Mouse (Mus musculus): ENCODE measurements around the gene Cox4i2. TPM values are rescaled to one million over a fixed set of nuclear protein-coding genes. Genes with fewer than 3 reads are reported as not detected.

Gene Cox4i2
- polyA plus RNA-seq (2017; shearing (Covaris generic)), result 0.54 TPM

DNA sequence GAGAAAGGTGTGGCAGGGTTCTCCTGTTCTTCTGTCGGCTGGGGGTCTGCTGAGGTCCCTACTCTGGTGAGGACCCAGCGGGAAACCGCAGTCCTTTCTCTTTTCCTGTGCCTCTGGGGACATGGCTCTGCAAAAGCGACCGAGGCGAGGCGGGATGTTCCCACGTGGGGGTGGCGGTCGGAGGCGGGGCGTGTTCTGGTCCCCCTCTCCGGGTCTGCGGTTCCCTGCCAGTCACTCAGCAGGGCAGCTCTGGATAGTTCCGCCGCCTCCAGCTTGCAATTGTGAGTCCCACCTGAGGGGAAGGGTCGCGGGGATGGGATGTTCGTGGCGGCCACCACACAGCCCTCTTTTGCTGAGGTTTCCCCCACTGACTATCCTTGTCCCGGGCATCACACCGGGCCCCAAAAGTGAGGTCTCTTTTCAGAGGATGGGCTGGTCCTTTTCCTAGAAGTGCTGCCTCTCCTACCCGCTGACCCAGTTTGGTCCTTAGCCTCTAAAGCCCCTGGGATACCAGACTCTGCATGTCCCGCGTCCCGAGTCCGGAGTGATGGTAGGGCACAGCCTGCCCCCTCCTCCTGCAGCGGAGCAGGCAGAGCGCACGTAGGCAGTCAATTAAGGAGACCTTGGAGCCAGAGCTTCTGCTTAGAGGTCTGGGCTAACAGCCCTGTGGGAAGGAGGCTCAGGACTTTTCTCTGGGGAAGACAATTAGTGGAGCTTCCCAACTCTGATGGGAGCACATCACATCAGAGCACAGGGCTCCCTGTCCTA is at the start of gene Cox4i2:
TSS of gene Cox4i2 (plus strand) at position 230 of the 768 bp plus-strand sequence.

DNA sequence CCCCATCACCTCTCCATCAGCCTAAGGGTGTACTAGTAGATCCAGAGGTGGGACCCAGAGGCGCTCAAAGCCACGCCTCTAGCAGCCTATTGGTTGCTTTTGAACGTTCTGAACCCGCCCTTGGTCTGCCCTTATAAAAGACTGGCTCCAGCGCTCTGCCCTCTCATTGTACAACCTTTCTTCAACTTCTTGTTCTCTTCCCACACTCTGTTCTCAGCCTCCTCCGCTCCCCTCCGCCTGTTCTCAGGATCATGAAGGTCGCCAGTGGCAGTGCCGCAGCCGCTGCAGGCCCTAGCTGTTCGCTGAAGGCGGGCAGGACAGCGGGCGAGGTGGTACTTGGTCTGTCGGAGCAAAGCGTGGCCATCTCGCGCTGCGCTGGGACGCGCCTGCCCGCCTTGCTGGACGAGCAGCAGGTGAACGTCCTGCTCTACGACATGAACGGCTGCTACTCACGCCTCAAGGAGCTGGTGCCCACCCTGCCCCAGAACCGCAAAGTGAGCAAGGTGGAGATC is 17.8 kb upstream of the Cox4i2 start, which contains the start of gene Id1:
TSS of gene Id1 (plus strand) at position 162 of the 512 bp plus-strand sequence.

Other genes starting within 250 kb of the Cox4i2 start
- not detected for gene Defb26, start 242.5 kb upstream of the Cox4i2 start, polyA plus RNA-seq (2017; shearing (Covaris generic))
- gene Defb28, start 235.9 kb upstream of the Cox4i2 start, polyA plus RNA-seq (2017; shearing (Covaris generic)), result not detected
- not detected for gene Defb29, start 214.1 kb upstream of the Cox4i2 start, polyA plus RNA-seq (2017; shearing (Covaris generic))
- not detected for gene Gm17416, start 184.8 kb upstream of the Cox4i2 start, polyA plus RNA-seq (2017; shearing (Covaris generic))
- gene Defb21, start 181.4 kb upstream of the Cox4i2 start, polyA plus RNA-seq (2017; shearing (Covaris generic)), result not detected
- gene Defb19, start 173.9 kb upstream of the Cox4i2 start, polyA plus RNA-seq (2017; shearing (Covaris generic)), result 1.1 TPM
- gene Defb45, start 154.8 kb upstream of the Cox4i2 start, polyA plus RNA-seq (2017; shearing (Covaris generic)), result not detected
- not detected for gene Defb36, start 149.8 kb upstream of the Cox4i2 start, polyA plus RNA-seq (2017; shearing (Covaris generic))
- gene Defb25, start 131.1 kb upstream of the Cox4i2 start, polyA plus RNA-seq (2017; shearing (Covaris generic)), result not detected
- gene Rem1, start 127.2 kb upstream of the Cox4i2 start, polyA plus RNA-seq (2017; shearing (Covaris generic)), result not detected
- gene H13, start 84.7 kb upstream of the Cox4i2 start, polyA plus RNA-seq (2017; shearing (Covaris generic)), result 182 TPM
- 4.7 TPM for gene Mcts2, start 67.1 kb upstream of the Cox4i2 start, polyA plus RNA-seq (2017; shearing (Covaris generic))
- 1.9 TPM for gene Id1, start 17.9 kb upstream of the Cox4i2 start, polyA plus RNA-seq (2017; shearing (Covaris generic))
- 101 TPM for gene Bcl2l1, start 77.6 kb downstream of the Cox4i2 start, polyA plus RNA-seq (2017; shearing (Covaris generic))
- 1.5 TPM for gene Tpx2, start 93.8 kb downstream of the Cox4i2 start, polyA plus RNA-seq (2017; shearing (Covaris generic))
- gene Mylk2, start 157.2 kb downstream of the Cox4i2 start, polyA plus RNA-seq (2017; shearing (Covaris generic)), result 0.21 TPM
- gene Foxs1, start 179.0 kb downstream of the Cox4i2 start, polyA plus RNA-seq (2017; shearing (Covaris generic)), result not detected
- not detected for gene Dusp15, start 197.5 kb downstream of the Cox4i2 start, polyA plus RNA-seq (2017; shearing (Covaris generic))
- gene Ttll9, start 208.3 kb downstream of the Cox4i2 start, polyA plus RNA-seq (2017; shearing (Covaris generic)), result not detected